Mouse (Mus musculus) CD4-positive, CD25-positive, alpha-beta regulatory T cell, adult 4 months (primary cell): ENCODE data around the gene Sptssa. TPM values are rescaled to one million over a fixed set of nuclear protein-coding genes. Genes with fewer than 3 reads are reported as not detected.
"Not testable (repeated sequence)": the region's sequence is repeated elsewhere in the genome, so short reads cannot be mapped to it uniquely, and the experiment has no call there.

ENCODE experiments used
- ATAC-seq: one replicate; pipeline ENCODE4 v1.8.0; 2017
- polyA plus RNA-seq, 2 experiments: library from polyadenylated mRNA; unstranded; fragments of 100-300 nt; shearing (Covaris generic); gene quantifications; one replicate each; pipeline ENCODE4 v1.2.1; 2017

Gene Sptssa
- 100 to 1,000 TPM; 177 to 227 TPM for polyA plus RNA-seq

DNA sequence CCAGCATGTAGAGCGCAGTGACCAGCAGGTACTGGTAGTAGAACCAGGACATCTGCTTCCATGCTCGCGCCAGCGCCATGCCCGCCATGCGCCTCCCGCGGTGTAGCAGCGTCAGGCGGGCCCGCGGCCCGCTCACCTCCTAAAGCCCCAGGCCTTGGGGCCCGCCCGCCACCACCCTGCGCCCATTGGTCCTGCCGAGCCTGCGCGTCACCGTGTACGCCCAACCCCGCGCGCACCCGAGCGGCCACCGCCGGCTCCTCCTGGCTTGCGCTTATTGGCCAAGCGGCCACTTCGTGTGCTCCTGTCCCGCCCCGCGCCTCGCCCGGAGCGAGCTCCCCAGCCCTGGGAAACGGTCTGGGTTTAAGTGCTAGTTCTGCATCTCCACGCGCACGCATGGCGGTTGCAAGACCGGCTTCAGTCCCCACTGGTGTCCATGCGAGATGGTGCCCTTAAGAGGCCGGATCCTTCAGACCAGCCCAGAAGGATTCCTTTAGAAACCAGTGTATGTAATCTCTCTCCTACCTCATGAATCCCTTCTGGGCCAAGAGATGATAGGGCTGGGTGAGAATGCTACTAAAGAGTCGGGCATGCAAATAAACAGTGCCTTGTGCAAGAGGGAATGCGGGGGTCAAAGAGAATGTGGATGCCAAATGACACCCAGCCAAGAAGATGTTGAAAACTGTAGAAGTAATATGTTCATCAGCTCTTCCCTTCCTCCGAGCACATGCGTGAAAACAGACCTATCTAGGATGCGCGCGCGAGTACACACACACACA, at the start of gene Sptssa:
Sptssa (minus strand) TSS at position 178 of the 776 bp plus-strand sequence.
- ATAC-seq = peak; percentile 98

- no peak for ATAC-seq
Observed at GRCm38 (mm10) chr12:54699394-54699793, 43.0 kb upstream of the Sptssa start.

DNA sequence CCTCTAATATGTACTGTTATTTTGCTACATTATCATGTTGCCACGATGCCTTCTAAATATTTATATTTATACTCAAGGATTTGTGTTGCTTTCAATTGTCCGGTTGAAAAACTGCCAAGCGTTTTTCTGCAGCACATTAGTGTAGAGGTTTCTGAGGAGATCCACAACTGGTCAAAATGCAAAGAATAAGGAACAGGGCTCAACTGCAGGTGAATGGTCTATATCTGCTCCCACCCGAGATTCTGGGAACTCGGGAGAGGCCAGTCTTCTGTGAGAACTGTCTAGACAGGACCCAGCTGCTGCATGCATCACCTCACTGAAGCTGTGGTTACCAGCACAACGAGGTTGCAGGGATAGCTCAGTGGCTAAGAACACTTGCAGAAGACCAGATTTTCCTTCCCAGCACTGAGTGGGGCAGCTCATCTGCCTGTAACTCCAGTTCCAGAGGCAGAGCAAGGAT, 41.4 kb upstream of the Sptssa start:
- no peak for ATAC-seq

GRCm38 (mm10) chr12:54697003-54697597, 40.7 kb upstream of the Sptssa start:
- ATAC-seq = peak; percentile 3

DNA sequence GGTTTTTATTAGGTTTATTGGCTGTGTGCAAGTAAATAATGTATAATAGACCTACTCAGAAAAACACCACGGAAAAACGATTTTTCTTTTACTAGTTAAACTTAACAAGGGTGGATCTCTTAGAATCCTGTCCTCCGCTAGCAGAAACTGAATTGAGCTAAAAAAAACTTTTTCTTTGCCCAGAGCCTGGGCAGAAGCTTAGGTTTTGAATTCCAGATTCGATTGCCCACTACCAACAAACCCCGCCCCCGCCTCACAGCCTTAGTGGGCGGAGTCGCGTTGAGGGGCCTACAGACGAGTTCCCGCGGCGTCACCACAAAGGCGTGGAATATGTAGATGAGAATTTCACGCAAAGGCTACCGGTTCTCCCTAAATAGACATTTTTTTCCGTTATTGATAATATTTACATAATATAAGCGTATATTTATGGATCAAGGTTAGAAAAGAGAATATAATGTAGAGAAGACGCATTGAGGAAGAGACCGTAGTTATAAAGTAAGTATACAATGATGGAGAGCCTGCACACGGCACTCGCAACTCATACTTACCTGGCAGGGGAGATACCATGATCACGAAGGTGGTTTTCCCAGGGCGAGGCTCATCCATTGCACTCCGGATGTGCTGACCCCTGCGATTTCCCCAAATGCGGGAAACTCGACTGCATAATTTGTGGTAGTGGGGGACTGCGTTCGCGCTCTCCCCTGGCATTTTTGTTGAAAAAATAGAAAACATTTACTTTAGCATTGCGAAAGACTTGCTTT, 40.0 kb upstream of the Sptssa start:
- ATAC-seq = peak; percentile 74

DNA sequence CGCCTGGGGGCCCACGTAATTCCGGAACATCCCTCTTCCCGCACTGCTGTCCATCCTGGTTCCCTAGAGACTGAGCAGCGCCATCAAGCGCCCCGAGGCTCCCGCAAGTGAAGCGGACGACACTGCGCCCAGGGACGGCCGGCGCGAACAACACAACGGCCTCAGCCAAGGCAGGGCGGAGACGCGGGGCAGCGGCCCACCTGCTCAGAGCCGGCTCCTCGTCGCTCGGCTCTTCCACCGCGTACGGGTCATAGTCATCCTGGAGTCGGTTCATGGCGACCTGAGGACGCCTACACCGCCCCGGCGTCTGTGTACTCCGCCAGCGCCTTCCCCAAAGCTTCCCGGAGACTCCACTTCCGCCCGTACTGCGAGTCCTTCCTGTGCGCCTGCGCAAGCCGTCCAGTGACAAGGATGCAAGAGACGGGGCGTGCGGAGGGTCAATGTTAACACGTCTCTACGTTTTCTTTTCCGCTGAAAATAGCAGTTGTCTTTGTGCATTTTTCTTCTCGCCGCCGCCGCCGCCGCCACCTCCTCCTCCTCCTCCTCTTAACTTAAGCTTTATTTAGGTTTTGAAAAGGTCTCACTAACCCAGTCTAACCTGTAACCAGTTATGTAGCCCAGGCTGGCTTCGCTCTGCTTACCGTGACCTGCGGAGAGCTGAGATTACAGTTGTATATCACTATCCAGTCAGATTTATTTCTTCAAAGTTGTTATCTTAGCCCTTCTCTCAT, 39.3 kb upstream of the Sptssa start, which contains the start of gene Eapp:
Eapp (minus strand) TSS at position 387 of the 731 bp plus-strand sequence.
- ATAC-seq = peak; percentile 73

GRCm38 (mm10) chr12:54694847-54695510, 38.6 kb upstream of the Sptssa start:
- no peak for ATAC-seq

GRCm38 (mm10) chr12:54689082-54689481, 32.7 kb upstream of the Sptssa start:
- ATAC-seq = no peak

DNA sequence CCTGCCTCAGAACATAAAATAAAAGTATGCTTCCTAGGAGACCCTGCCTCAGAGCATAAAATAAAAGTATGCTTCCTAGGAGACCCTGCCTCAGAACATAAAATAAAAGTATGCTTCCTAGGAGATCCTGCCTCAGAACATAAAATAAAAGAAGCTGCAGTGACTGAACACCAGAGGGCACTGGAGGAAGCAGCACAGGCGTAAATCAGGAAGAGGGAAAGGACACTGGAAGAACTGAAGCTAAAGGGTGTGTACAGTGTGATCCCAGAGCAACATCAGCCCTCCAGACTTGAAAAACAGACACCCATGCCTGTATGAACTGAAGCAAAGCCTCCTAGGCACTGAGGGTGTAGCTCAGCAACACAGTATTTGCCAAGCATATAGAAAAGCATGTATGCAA, 26.8 kb upstream of the Sptssa start:
- ATAC-seq = no peak

DNA sequence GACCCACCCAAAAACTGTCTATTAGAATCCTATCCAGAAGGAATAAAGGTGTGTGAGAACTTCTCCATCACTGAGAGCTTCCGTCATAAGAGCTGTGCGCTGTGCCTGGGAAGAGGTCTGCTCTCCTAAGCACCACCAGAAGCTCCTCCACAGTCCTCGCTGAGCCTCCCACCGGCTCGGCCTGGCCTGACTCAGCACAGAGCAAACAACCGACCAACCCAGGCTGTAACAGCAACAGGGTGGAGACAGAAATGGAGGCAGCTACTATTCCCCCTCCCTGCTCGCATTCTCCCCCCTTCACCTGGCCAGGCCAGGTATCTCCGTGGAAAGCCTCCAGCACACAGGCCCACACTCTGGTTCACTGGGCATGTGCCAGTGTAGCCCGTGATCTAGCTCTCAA, 20.3 kb upstream of the Sptssa start:
- ATAC-seq = no peak

- ATAC-seq = no peak
Observed at GRCm38 (mm10) chr12:54675396-54675795, 19.0 kb upstream of the Sptssa start.

DNA sequence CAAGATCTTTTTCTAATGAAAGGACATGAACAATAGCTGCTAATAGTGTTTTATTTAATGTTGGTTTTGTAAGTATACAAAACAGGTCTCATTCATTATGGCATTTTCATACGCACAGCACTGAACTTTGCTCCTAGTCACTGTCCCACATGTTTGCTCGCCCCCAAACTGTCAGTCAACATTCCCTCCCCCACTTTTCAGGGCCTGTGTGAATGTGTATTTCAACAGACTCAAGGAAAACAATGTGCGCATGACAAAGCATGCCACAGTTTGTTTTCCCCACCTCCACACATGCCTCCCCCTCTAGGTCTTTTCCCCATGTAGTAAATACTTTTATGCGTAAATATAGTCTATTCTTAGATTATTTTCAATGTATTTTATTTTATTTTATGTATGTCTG, 14.9 kb upstream of the Sptssa start:
- no peak for ATAC-seq

- ATAC-seq = no peak
Observed at GRCm38 (mm10) chr12:54668141-54668540, 11.8 kb upstream of the Sptssa start.

- no peak for ATAC-seq
Observed at GRCm38 (mm10) chr12:54665526-54665925, 9.2 kb upstream of the Sptssa start.

DNA sequence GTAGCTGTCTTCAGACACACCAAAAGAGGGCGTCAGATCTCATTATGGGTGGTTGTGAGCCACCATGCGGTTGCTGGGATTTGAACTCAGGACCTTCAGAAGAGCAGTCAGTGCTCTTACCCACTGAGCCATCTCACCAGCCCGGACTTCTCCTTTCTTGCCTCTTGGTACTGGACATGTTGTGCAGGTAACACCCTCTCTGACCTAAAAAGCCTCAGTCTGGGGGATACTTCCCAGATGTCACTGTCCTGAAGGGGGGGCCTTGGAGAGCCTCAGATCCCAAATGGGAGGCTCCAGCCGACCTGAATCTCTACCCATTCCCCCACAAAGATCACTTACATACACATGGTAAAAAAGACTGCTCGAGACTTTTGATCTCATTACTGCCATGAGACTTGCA, 5.1 kb upstream of the Sptssa start:
- ATAC-seq = not testable (repeated sequence)

GRCm38 (mm10) chr12:54659901-54660300, 3.5 kb upstream of the Sptssa start:
- ATAC-seq = no peak

DNA sequence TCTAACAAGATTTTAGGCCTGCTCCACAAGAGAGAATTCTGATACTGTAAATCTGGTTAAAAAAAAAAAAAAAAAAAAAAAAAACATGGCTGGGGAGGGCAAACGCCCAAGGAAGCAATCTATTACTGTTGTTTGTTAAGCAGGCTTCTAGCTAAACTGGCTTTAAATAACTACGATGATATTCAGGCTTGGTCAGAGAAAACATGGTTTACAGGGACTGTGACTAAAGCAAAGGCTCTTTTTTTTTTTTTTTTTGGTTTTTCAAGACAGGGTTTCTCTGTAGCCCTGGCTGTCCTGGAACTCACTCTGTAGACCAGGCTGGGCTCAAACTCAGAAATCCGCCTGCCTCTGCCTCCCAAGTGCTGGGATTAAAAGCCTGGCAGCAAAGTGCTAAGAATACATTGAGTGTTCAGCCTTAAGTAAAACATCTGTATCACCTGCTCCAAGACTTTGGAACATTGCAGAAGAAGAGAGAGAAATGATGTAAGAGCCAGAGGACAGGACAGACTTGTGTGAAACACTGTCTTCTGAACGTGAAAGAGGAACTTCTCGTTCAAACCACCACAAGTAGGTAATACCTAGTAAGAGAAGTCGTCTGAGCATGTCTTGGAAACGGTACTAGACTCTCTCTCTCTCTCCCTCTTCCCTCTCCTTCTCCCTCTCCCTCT, 2.2 kb upstream of the Sptssa start:
- no peak for ATAC-seq

DNA sequence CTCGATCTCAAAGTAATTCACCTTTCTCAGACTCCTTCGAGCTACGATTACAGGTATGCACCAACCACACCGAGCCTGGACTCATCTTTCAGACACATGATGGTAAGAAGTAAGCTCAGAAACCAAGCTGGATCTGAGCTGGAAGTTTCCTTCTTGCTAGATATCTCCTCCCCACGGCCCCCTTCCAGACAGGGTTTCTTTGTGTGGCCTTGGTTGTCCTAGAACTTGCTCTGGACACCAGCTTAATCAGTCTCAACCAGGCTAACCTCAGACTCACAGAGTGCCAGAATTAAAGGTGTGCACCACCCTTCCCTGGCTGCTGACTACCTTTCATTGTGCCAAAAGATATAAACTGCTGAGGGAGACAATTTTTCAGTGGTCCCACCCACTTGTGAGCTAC, 1.6 kb upstream of the Sptssa start:
- ATAC-seq = no peak

- no peak for ATAC-seq
Observed at GRCm38 (mm10) chr12:54657226-54657625, 853 bp upstream of the Sptssa start.

GRCm38 (mm10) chr12:54656039-54656395, 356 bp downstream of the Sptssa start:
- peak; percentile 1 for ATAC-seq

GRCm38 (mm10) chr12:54655292-54656038, 908 bp downstream of the Sptssa start:
- ATAC-seq = peak; percentile 10
